Mouse (Mus musculus): ENCODE results near the gene 1700028P14Rik.

GRCm38 (mm10) chr19:23668142-23668655, 15.6 kb upstream of the 1700028P14Rik start:
- TF ChIP-seq CTCF (IDR thresholded peaks at IDR 0.05; ENCODE audit: low read depth) = no peak
- no peak for TF ChIP-seq EP300 (optimal IDR thresholded peaks at IDR 0.05)

Data from stomach, postnatal 0 days (tissue).